1 mouse cellular context compared by ENCODE assay signal in the genomic region with DNA sequence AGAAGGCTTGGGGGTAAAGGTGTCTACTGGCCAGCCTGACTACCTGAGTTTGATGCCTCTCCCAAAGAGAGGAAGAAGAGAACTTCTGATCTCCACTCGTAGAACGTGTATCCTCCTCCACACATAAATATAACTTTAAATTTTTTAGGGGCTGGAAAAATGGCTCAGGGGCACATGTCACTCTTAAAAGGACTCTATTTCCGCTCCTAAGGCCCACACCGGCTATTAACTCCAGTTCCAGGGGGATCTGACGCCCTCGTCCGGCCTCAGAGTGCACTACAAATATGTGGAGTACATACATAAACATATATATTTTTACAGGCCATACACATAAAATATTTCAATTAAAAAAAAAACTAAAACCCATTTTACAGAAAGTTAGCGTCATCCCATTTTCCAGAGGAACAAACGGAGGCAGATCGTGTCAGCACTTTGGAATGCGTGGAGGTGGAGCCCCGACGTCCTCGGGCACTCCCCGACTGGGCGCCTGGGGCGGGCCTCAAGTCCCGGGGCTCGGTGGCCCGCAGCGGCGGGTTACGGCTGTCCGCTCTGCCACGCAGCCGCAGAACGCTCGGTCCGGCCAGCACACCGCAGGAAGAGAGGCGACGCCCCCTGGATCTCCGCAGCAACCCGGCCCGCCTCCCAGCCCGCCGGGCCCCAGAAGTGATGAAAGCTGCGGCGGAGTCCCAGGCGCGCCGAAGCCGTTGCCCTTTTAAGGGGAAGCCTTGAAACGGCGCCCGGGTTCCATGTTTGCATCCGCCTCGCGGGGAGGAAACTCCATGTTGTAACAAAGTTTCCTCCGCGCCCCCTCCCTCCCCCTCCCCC.
A peak's percentile ranks its signal among the peaks of the same experiment; 100 is the strongest.
TF ChIP-seq lines count a peak whose summit lies in the region.

Gene Ctdsp1 (plus strand): TSS at position 586 of the 825 bp plus-strand sequence.

TF ChIP-seq in CH12.LX, 34 proteins besides CTCF, POLR2A, EP300 and RAD21 (continued from another document):
- TF ChIP-seq JUND (conservative IDR thresholded peaks at IDR 0.05; ENCODE audit: low read depth, low read length) (no peak), BHLHE40 (IDR thresholded peaks at IDR 0.05; ENCODE audit: low read depth, low read length) (no peak), PAX5 (IDR thresholded peaks at IDR 0.05; ENCODE audit: low read length) (no peak), ETS1 (conservative IDR thresholded peaks at IDR 0.05; ENCODE audit: low read depth, low read length) (0 out of 2 replicates have a peak, but pooled peaks have one; percentile 22), RCOR1 (conservative IDR thresholded peaks at IDR 0.05; ENCODE audit: low read depth, low read length) (peak; percentile 42; the same call in 1 of the 2 replicates), TCF12 (IDR thresholded peaks at IDR 0.05; ENCODE audit: low read depth, low read length) (peak; percentile 55; the same call in 1 of the 2 replicates), SMC3 (IDR thresholded peaks at IDR 0.05; ENCODE audit: low read depth, low read length) (peak; percentile 20), ZMIZ1 (IDR thresholded peaks at IDR 0.05; ENCODE audit: low read depth, low read length) (no peak), IRF4 (IDR thresholded peaks at IDR 0.05; ENCODE audit: low read depth, low read length) (peak; percentile 74), MAZ (IDR thresholded peaks at IDR 0.05; ENCODE audit: low read depth, low read length) (peak; percentile 77), ZC3H11A (IDR thresholded peaks at IDR 0.05; ENCODE audit: low read depth, low read length) (no peak; the same call in 1 of the 2 replicates), TBP (conservative IDR thresholded peaks at IDR 0.05; ENCODE audit: low read depth, low read length) (no peak), USF2 (conservative IDR thresholded peaks at IDR 0.05; ENCODE audit: low read depth, low read length) (no peak), CHD2 (IDR thresholded peaks at IDR 0.05; ENCODE audit: low read length) (no peak), NELFE (IDR thresholded peaks at IDR 0.05; ENCODE audit: low read depth, low read length) (no peak), USF1 (IDR thresholded peaks at IDR 0.05; ENCODE audit: low read depth, low read length) (no peak)
